Mouse (Mus musculus) T-helper 17 cell (primary cell): ENCODE measurements around the gene Tmed6.

Experiments used
- in situ Hi-C, 2 experiments: fragments of 300-600 bp; cut with MboI, MseI; formaldehyde crosslinking; loops; 1 replicate in 1 of 2; 2 replicates in 1 of 2; pipeline ENCODE4 v1.15.1; 2025; ENCODE audit warnings: high pct_unique_total_duplicates in 2 of 2

Tmed6 gene

DNA sequence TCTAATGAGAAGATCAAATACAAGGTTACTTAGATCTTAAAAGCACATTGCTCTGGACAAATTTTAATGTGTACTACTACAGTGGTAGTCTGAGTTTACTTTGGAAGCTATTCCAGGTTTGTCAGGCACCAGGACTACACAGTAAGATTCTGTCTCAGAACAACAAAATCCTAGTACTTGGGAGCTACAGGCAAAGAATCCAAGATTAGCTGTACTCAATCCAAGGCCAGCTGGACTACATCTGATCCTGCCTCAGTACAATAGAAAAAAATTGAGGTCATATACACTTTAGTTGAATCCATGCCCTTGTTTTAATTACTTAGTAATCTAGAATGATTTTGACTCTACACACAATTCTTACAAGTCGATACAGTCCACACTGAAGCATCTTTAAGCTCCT, 50.5 kb downstream of the Tmed6 start:
- in situ Hi-C loops, result loop anchor here in 1 of 2 experiments (25.0 kb wide), 1 partner anchor 303 kb away; no protein-coding TSS in a partner anchor

DNA sequence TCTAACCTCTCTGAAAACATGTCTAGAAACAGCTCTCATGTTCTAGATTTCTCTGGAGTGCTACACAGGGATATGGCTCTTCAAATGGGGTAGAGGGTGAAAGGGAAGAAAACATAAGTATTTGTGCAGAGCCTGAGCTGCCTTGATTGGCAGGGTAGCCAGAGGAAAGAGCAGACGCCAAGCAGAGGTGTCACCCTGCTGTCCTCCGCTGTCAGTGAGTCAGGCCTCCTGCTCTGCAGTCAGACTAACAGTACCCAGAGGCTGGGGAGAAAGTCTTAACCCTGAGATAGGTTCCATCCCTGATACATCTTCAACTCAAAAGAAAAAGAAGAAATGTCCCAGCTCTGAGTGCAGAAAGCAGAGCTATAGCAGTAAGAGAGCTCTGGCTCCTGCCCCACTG, 52.8 kb downstream of the Tmed6 start:
- in situ Hi-C loops, result loop anchor here in 1 of 2 experiments (25.0 kb wide), 1 partner anchor 300 kb away; no protein-coding TSS in a partner anchor
